Mouse (Mus musculus): ENCODE data around the gene Gsc.
"Not testable (repeated sequence)": the region's sequence is repeated elsewhere in the genome, so short reads cannot be mapped to it uniquely, and the experiment has no call there.

Gene Gsc

GRCm38 (mm10) chr12:104453002-104453401 lies 20.1 kb downstream of the Gsc start:
- DNase-seq (ENCODE audit: low spot score in 2 of 2) = no peak

- no peak for DNase-seq (ENCODE audit: low spot score in 2 of 2)
These were observed 22.9 kb downstream of the Gsc start for GRCm38 (mm10) chr12:104450257-104450656.

- peak; percentile 17 to 65 for DNase-seq (ENCODE audit: low spot score in 2 of 2)
These were observed 25.0 kb downstream of the Gsc start for GRCm38 (mm10) chr12:104448099-104448498.

GRCm38 (mm10) chr12:104447056-104447455 lies 26.1 kb downstream of the Gsc start:
- not testable (repeated sequence) for DNase-seq (ENCODE audit: low spot score in 2 of 2)

GRCm38 (mm10) chr12:104443716-104444115 lies 29.4 kb downstream of the Gsc start:
- DNase-seq (ENCODE audit: low spot score in 2 of 2) = no peak

GRCm38 (mm10) chr12:104440087-104440760 lies 32.9 kb downstream of the Gsc start:
- DNase-seq (ENCODE audit: low spot score in 2 of 2) = peak; percentile 45 to 72

GRCm38 (mm10) chr12:104433951-104434735 lies 39.0 kb downstream of the Gsc start:
- no peak for DNase-seq (ENCODE audit: low spot score in 2 of 2)

- DNase-seq (ENCODE audit: low spot score in 2 of 2) = no peak
These were observed 39.9 kb downstream of the Gsc start for GRCm38 (mm10) chr12:104433214-104433613.

GRCm38 (mm10) chr12:104431359-104431758 lies 41.8 kb downstream of the Gsc start:
- no peak for DNase-seq (ENCODE audit: low spot score in 2 of 2)

- DNase-seq (ENCODE audit: low spot score in 2 of 2) = peak in 1 of 2 experiments; percentile 43
These were observed 46.2 kb downstream of the Gsc start for GRCm38 (mm10) chr12:104426915-104427314.

GRCm38 (mm10) chr12:104425591-104425990 lies 47.5 kb downstream of the Gsc start:
- DNase-seq (ENCODE audit: low spot score in 2 of 2) = no peak

GRCm38 (mm10) chr12:104422615-104423392 lies 50.3 kb downstream of the Gsc start:
- DNase-seq (ENCODE audit: low spot score in 2 of 2) = no peak

All from spleen, postnatal 10 days (tissue).